Mouse (Mus musculus) small intestine, adult 2 months (tissue): ENCODE results near the gene Micu1.

Experiments
- CTCF ChIP-seq: fragments of 200-500 bp; IDR thresholded peaks from 2 replicates; pipeline ENCODE4 v1.5.1; 2012; ENCODE audit warnings: low read depth, mild to moderate bottlenecking, control low read depth, inconsistent platforms, low read length, moderate library complexity, mixed read lengths; ENCODE audit not compliant: insufficient replicate concordance, insufficient read length; ENCODE audit errors: extremely low read depth
- POLR2A ChIP-seq: fragments of 200-500 bp; IDR thresholded peaks from 2 replicates; pipeline ENCODE4 v1.6.1; 2012; ENCODE audit warnings: low read depth, mild to moderate bottlenecking, control low read depth, inconsistent platforms, low read length, moderate library complexity

GRCm38 (mm10) chr10:59800826-59801501 is 98.7 kb downstream of the Micu1 start:
- no peak for TF ChIP-seq POLR2A
- TF ChIP-seq CTCF: no peak
